In the genomic region with DNA sequence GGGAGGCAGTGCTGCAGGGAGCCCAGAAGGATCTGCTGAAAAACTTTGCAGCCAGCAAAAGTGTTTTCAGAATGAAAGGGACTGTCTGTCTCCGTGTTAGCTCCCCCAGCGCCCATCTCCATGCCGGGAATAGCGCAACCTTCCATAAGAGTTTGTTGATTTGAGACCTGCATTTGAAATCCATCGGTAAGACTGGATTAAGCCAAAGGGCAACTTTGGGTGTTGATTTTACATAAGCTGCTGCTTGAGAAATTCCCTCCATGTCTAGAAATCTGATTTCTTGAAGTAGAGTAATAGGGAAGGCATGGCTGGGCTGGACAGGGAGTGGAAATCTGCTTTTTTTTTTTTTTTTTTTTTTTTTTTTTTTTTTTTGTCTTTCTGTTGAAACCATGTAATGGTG, we compare ENCODE assay signal across 15 mouse cellular contexts.
"Had no signal": no experiment of that assay in that cellular context is flagged by ENCODE, and none has a peak within 500 bp of the region (broad histone marks: within the 10 kb centered on the region; RNA-seq: fewer than 3 reads in every experiment).

No protein-coding gene starts in this region.

- ATAC-seq: intestine, embryonic 15.5 days; liver, embryonic 12.5 days had no signal

- H3K9me3 ChIP-seq: intestine, embryonic 15.5 days; kidney, embryonic 15.5 days; liver, embryonic 12.5 days; liver, embryonic 15.5 days had no signal

- H3K27me3 ChIP-seq: intestine, embryonic 15.5 days; kidney, embryonic 15.5 days; liver, embryonic 12.5 days; liver, embryonic 15.5 days had no signal

- H3K36me3 ChIP-seq: intestine, embryonic 15.5 days; kidney, embryonic 15.5 days; liver, embryonic 12.5 days; liver, embryonic 15.5 days had no signal

- H3K27ac ChIP-seq: intestine, embryonic 15.5 days; kidney, embryonic 15.5 days; liver, embryonic 12.5 days; liver, embryonic 15.5 days; macrophage had no signal

- DNase-seq: kidney, adult 11 months; kidney, adult 8-10 months; kidney, postnatal 10 days; kidney, postnatal 4 days; liver; lung, adult 18-20 months; lung, postnatal 14 days; midbrain, embryonic 14.5 days; thymus, adult 18-20 months; thymus, postnatal 36 days had no signal

- H3K4me3 ChIP-seq: intestine, embryonic 15.5 days; kidney, embryonic 15.5 days; liver, embryonic 12.5 days; liver, embryonic 15.5 days had no signal

- H3K9ac ChIP-seq: intestine, embryonic 15.5 days; kidney, embryonic 15.5 days; liver, embryonic 12.5 days; liver, embryonic 15.5 days had no signal

- H3K4me2 ChIP-seq: intestine, embryonic 15.5 days; kidney, embryonic 15.5 days; liver, embryonic 12.5 days; liver, embryonic 15.5 days had no signal
